Mouse (Mus musculus): Measurements from ENCODE around the gene Alyref2.

DNA sequence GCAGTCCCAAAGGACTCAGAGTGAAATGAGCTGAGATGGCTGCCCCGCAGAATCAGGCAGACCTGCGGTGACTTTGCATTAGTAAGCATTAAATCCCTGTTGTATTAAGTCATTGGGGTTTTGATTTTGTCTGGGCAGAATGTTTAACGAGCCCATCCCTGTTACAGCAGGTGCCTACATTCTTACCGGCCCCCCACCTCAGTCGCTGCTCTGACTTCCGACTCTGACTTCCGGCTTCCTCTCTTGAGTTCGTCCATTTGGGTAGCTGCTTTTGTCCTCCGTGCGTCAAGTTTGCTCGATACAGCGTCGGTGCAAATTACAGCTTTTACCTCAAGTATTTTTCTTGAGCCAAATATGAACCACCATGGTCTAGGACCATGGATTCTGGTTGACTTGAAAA, 9.0 kb upstream of the Alyref2 start:
- TF ChIP-seq CTCF (IDR thresholded peaks at IDR 0.05; ENCODE audit: low read depth) (no peak), EP300 (IDR thresholded peaks at IDR 0.05; ENCODE audit: low read depth) (no peak)
